Mouse (Mus musculus): ENCODE results near the gene Csrnp2. TPM values are rescaled to one million over a fixed set of nuclear protein-coding genes. Genes with fewer than 3 reads are reported as not detected.
"Not testable (repeated sequence)": the region's sequence is repeated elsewhere in the genome, so short reads cannot be mapped to it uniquely, and the experiment has no call there.

Gene Csrnp2
- 1.5 and 1.6 TPM in 2 replicates for total RNA-seq (2015)
- total RNA-seq (2017): 1.7 and 2.7 TPM in 2 replicates

DNA sequence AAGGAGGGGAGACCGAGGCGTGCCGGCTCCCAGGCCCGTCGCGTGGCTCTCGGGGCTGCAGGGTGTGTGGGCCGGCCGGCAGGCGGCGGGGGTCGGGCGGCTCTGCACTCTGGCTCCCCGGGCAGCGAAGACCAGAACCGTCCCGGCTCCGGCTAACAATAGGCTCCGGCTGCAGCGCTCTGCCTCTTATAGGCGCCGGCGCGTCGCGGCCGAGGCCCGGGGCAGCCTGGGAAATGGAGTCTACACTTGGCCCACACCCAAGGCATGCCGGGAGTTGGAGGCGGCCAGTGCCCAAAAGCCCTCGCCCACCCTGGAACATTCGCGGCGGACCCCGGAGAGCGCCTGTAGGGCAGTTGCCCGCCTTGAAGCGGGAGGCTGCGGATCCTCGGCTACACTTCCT lies at the start of gene Csrnp2:
TSS of gene Csrnp2 (minus strand) at position 387 of the 400 bp plus-strand sequence.
- ATAC-seq (replicated peaks; ENCODE audit: poor library complexity): peak; percentile 96

DNA sequence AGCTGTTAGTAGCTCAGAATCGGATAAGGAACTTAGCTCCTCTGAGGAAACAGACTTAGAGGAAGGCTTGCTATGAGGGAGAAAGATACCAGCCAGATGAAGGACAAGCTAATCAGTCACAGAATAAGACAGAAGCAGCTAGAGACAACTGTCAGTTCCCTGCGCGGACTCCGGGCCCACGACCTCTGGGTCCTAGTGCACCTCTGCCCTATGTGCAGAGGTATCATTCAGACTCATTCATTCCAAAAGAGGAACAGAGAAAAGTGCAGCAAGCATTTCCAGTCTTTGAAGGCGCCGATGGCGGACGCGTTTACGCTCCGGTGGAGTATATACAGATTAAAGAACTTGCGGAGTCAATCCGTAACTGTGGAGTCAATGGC lies 48.4 kb upstream of the Csrnp2 start:
- ATAC-seq (replicated peaks; ENCODE audit: poor library complexity): not testable (repeated sequence)

DNA sequence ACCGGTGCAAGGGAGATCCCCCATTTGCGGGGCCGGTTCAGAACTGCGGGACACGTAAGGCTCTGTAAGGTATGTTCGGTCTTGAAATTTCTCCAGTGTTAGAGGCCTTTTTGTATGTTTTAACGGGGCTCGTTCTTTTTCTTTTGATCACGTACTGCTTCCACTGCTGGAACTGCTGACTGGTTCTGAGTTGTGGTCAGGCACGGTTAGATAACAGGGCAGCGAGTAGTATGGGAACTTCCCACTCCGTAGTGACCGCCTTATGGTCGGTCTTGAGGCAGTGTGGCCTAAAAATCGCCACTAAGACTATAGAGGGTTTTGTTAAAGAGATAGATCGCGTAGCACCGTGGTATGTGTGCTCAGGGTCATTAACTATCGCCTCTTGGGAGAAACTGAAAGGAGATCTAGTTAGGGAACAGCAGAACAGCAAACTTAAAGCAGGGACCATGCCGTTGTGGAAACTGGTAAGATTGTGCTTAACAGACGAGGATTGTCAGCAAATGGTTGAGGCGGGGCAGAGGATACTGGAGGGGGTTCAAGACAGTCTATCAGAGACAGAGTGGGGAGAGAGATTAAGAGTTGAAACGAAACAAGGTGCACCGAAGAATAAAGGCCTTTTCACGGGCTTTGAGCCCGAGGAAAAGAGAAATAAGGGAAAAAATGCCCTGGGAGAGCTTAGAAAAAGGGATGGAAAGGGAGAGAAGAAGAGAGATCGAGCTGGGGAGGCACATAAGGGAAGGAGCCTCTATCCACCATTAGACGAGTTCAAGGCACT lies 47.8 kb upstream of the Csrnp2 start:
- ATAC-seq (replicated peaks; ENCODE audit: poor library complexity): not testable (repeated sequence)

DNA sequence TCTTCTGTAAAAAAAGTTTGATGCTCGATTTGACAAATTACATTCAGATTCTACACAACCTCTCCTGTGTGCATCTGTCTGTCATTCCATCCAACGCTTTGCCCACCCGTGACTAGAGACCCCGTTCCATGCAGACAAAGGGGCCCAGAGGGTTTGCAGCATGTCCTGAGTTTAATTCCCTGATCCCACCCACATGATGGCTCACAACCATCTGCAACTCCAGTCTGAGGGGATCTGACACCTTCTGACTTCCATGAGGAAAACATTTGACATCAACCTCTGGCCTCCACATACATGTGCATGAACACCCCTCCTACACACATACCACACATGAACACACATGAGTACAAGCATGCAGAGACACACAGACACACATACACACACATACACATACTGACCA lies 46.1 kb upstream of the Csrnp2 start:
- ATAC-seq (replicated peaks; ENCODE audit: poor library complexity): no peak

DNA sequence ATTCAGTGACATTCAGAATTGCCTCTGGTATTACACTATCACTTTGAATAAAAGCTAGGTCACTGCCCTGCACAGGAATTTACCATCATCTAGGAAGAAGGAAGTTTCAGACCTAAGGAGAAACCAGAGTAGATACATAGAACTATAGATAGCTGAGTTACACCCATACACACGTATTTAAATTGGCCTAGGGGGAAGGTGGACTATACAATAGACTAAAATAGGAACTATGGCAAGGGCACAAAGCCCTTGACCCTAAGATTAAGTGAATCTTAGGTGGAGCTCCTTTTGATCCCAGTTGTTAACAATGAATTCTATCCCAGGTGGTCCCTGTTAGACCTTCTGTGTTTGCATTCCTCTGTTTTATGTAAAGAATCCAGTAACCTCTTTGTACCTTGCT lies 45.7 kb upstream of the Csrnp2 start:
- not testable (repeated sequence) for ATAC-seq (replicated peaks; ENCODE audit: poor library complexity)

DNA sequence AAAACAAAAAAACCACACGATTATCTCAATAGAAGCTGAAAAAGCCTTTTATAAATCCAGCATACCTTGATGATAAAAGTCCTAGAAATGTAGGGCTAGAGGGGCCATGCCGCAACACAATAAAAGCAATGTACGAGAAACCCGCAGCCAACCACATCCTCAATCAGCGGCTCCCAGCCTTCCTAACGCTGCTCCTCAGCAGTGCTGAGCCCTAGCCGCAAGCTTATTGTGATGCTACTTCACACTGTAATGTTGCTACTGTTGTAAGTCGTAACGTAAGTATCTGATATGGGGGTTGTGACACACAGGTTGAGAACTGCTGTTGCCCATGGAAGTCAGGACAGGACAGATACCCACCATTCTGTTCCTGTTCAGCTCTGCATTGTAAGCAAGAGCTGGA lies 44.1 kb upstream of the Csrnp2 start:
- ATAC-seq (replicated peaks; ENCODE audit: poor library complexity): peak; percentile 42; the same call in 1 of the 2 replicates

DNA sequence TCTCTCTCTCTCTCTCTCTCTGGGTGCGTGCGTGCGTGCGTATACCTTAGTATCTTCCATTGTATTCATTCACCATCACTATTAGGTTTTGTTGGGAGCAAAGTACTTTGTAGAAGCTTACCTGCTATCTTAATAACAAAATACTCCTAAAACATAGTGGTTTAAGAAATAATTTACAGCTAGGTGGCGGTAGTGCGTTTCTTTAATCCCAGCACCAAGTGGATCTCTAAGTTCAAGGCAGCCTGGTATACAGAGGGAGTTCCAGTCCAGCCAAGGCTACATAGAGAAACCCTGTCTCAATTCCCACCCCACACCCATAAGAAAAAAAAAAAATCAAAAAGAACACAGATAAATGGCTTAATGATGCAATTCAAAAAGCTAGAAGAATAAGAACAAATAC lies 42.6 kb upstream of the Csrnp2 start:
- ATAC-seq (replicated peaks; ENCODE audit: poor library complexity): peak; percentile 70; the same call in 1 of the 2 replicates

DNA sequence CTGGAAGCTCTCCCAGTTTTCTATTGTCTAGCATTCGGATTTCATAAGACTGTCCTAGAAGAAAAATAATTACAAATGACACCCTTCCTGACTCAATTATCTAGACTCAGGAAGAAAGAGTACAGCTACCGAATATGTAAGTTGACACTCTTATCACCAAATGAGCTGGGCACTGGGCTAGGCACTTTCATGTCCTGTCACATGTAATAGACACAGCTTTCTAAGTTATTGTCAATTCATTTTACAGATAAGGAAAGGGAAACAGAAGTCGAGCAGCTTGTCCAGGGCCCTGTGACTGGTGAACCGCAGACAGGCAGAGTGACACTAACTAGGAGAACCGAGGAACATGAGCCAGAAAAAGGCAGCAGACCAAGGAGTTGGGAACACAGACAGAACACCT lies 32.6 kb upstream of the Csrnp2 start:
- no peak; the same call in 1 of the 2 replicates for ATAC-seq (replicated peaks; ENCODE audit: poor library complexity)

DNA sequence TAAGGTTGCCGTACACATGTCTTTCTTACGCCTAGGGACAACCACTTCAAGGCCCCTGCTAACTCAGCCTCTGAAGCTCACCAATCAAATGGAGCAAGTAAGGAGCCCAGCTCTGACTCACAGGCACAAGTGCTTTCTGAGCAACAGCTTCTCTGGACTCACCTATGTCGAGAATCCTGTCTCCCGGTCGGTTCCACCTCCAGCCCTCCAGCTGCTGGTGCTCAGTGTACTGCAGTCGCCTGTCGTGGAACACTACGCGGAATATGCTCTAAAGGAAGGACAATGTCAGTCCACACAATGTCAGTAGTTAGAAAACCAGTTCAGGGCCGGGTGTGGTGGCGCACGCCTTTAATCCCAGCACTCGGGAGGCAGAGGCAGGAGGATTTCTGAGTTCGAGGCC lies 30.1 kb upstream of the Csrnp2 start:
- ATAC-seq (replicated peaks; ENCODE audit: poor library complexity): no peak

DNA sequence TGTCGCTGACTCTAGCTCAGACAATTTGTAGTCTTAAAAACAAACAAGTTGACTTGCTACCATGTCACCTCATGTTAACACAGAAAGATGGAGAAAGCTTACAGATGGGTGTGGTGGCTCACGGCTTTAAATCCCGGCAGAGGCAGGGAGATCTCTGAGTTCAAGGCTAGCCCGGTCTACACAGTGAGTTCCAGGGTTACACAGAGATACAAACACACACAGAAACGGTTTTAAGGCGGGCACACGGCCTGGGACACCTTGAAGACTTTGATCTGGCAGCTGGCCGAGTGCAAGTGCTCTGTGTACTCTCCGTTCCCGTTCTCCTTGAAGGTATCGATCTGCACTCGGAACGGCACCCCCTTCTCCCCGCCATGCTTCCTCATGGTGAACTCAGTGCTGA lies 25.0 kb upstream of the Csrnp2 start:
- ATAC-seq (replicated peaks; ENCODE audit: poor library complexity): no peak

DNA sequence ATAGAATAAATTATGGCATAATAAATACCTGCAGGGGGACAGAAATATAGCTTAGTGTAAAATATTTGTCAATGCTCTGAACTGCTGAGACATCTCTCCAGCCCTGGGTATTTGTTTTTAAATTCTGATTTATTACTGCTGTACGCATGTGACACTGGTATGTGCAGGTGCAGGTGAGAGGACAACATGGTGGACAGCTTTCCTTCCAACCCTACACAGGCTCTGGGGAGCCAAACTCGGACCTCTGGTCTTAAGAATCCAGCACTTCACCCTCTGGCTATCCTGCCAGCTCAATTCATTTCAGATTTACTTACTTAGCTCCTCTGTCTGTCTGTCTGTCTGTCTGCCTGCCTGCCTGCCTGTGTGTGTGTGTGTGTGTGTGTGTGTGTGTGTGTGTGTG lies 19.8 kb upstream of the Csrnp2 start:
- no peak for ATAC-seq (replicated peaks; ENCODE audit: poor library complexity)

DNA sequence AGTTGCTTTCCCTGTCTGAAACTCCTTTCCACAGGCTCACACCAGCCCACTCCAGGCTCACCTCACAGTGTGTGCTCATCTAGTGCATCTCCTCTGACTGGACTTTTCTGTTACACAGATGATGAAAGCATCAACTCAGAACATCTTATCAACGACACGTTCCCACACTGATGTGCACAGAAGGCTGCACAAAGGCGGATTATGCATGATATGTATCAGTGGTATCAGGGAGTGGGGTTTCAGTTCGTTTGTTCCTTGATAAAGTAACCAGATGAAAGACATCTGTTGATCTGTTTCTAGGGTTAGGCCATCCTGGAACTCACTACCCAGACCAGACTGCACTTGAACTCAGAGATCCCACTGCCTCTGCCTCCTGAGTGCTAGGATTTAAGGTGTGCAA lies 18.1 kb upstream of the Csrnp2 start:
- ATAC-seq (replicated peaks; ENCODE audit: poor library complexity): no peak

DNA sequence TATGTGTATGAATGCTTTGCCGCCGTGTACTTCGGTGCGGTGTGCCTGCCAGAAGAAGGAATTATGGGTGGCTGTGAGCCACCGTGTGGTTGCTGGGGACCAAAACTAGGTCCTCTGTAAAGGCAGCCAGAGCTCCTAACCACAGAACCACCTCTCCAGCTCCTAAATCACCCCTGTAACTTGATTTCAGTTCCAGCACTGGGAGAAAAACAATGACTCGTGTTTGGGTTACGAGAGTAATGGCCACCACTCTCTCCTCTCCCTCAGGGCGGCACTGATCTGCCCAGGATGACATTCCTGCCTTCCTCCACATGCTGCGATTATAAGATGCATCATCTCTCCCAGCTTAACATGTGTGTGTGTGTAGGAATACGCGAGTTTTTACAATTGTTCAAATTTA lies 14.8 kb upstream of the Csrnp2 start:
- ATAC-seq (replicated peaks; ENCODE audit: poor library complexity): no peak

DNA sequence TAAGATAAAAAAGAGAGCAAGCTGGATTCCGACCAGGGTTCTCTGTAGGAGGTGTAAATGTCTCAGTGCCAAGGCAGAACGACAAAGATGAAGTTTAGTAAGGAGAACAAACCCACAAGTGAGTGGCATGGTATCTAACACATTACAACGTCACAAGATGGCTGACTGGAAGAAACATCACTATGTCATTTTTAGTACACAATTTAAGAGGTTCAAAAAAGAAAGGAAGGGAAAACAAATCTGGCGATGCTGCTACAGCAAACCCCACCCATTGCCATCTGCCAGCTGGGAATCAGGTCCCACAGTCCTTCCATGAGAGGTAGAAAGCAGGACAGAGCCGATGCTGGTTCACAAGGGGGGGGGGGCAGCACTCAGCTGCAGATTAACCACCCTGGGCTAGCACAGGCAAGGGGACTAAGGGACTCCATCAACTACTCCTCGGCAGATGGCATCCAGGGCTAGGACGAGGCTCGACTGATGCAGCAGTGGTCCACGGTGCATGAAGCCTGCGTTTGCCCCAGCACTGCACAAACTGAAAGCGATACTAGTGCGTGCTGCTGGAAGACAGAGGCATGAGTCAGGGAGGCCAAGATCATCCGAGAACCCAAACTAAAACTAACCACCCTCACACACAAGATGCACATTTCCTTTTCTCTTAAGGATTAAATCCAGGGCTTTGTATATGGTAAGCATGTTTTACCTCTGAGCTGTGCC lies 13.3 kb upstream of the Csrnp2 start:
- ATAC-seq (replicated peaks; ENCODE audit: poor library complexity): no peak

DNA sequence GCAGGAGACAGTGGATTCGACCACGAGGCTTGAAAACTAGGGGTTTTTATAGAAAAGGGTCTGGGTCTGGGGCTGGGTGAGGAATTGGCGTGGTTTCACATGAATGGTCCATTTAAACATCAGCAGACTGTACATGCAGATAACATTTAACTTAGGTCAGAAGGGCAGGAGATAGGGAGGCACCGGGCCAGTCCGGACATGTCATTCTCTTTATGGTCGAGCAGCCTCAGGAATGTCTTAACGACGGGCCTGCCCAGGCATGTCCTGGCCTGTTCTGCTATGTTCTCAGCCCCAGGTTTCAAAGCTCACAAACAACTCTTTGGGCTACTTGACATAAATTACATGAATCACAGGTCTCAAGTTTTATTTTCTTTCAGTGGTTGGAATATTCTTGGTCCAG lies 4.2 kb upstream of the Csrnp2 start:
- ATAC-seq (replicated peaks; ENCODE audit: poor library complexity): not testable (repeated sequence)

DNA sequence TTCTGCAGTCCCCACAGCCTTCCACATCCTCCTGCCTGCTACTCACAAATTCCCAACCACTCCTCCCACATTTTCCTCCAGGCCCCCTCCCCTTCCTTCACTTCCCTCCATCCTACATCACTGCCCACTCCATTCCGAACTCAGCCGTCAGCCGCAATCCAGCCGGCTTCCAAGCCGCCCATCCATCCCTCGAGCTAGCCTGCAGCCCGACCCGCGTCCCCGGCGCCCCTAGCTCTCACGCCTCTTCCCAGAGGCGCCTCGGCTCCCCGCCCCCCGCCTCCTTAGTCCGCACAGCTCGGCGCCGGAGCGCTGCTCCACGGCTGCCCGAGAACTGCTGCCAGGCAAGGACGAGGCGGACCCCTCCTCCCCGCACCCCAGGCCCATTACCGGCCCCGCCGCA lies 641 bp downstream of the Csrnp2 start:
- ATAC-seq (replicated peaks; ENCODE audit: poor library complexity): peak; percentile 48; the same call in 1 of the 2 replicates

DNA sequence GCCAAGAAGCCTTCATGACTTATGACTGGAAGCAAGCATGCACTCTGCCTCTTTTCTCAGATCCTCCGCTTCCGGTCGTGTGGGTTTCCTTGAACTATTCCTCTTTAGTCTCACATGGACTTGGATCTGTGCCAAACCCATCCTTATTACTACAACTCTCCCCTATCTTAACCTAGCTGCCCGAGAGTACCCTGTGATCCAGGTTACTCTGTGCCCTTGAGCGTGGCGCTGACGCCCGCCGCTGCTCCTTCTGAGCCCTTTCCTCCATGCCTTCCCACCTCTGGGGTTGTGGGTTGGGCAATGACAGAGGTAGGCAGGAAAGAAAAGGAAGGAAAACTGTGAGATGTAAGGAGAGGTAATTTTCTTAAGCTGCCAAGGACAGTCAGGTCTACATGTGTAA lies 3.3 kb downstream of the Csrnp2 start:
- no peak for ATAC-seq (replicated peaks; ENCODE audit: poor library complexity)

DNA sequence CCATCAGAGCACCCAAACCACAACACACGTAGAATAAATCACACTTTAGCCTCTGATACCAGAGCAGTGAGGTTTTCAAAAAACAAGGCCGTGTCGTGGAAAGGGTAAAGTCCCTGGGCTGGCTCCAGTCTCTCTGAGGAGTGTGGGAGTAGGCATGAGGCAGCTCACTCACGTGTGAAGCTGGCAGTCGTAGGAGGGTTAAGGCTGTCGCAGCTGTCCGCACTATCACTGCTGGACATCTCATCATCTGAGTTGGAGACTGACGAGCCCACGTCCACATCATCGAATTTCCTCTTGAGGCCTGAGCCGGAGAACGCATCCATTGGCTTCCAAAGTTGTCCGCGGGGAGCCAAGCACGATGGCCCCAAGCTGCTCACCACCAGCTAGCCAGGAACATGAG lies 6.0 kb downstream of the Csrnp2 start:
- no peak for ATAC-seq (replicated peaks; ENCODE audit: poor library complexity)

DNA sequence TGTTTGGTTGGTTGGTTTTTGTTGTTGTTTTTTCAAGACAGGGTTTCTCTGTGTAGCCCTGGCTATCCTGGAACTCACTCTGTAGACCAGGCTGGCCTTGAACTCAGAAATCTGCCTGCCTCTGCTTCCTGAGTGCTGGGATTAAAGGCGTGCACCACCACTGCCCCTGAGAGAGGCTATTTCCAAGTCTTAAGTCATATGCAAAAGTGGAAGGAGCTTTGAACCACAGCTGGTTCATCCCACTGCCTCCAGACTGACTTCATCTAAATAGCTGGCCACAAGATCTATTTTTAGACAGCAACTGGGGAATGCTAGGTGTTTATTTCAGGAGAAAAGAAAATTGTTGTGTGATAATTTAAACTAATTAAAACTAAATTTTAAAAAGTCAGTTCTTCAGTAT lies 7.0 kb downstream of the Csrnp2 start:
- not testable (repeated sequence) for ATAC-seq (replicated peaks; ENCODE audit: poor library complexity)

DNA sequence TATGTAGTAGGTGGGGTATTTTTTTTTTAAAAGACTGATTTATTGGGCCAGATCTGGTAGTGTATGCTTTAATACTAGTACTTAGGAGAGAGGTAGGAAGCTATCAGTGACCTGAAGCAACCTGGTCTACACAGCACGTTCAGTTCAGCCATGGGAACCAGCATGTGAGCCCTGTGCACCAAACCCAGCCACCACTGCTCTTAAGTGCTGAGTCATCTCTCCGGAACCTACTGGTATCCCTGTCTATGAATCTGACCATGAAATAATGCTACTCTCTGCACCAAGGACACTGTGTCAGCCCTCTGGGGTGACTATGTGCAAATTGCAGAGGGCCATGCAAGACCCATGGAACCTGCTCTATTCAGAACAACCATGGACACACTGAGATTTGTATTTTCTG lies 8.2 kb downstream of the Csrnp2 start:
- no peak for ATAC-seq (replicated peaks; ENCODE audit: poor library complexity)

DNA sequence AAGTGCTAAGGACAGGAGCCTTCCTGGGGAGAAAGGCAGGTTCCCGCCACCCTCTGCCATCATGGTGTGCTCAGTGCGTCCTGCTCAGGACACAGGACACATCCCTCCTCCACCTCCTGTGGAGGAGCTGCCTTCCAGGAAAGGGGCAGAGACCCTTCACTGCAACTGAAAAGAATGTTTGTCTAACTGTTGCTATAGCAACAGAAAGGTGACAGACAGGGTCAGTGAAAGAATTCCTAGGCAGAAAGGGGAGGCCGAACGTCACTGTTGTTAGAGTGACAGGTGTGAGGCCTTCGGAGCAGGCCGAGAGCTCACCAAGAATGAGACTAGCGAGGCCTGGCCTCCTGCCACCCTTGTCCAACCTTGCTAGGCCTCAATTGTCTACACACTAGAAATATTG lies 8.8 kb downstream of the Csrnp2 start:
- no peak for ATAC-seq (replicated peaks; ENCODE audit: poor library complexity)

DNA sequence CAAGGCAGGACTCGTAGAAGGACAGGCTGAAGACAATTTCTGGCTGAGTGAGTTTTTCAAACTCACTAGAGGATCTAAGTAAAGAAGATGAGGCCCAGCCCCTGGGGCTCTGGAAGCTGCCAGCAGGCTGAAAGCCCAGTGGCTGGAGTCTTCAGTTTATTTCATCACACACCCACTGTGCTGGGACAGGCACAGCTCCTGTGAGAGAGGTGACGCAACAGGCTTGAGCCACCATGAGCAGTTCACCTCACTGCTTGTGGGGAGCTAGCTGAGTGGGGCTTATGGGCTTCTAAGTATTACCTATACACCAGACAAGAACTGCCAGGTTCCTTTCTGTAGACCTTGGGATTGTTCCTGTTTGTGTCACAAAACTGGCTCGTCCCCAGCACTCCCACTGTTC lies 9.7 kb downstream of the Csrnp2 start:
- ATAC-seq (replicated peaks; ENCODE audit: poor library complexity): peak; percentile 84
